Mouse (Mus musculus) layer of hippocampus, postnatal 14 days (tissue): Measurements from ENCODE around the gene Fabp1. TPM values are rescaled to one million over a fixed set of nuclear protein-coding genes. Genes with fewer than 3 reads are reported as not detected.

Experiments
- total RNA-seq, 2 experiments: library from RNA; stranded (reverse); gene quantifications; 2 replicates each; pipeline ENCODE4 v1.2.3; 2021

Gene Fabp1
- total RNA-seq, 2 experiments from 2014 or later, result not detected

Other genes starting within 250 kb of the Fabp1 start
- gene Foxi3, start 243.3 kb upstream of the Fabp1 start, total RNA-seq, result not detected
- 1 to 10 TPM; 3.2 to 3.9 TPM for gene Thnsl2, start 55.4 kb upstream of the Fabp1 start, total RNA-seq
- 10 to 100 TPM; 14.8 to 16.6 TPM for gene Krcc1, start 71.8 kb downstream of the Fabp1 start, total RNA-seq
- 1 to 10 TPM; 1.4 to 4.0 TPM for gene Smyd1, start 122.4 kb downstream of the Fabp1 start, total RNA-seq
- not detected for gene Cd8b1, start 123.0 kb downstream of the Fabp1 start, total RNA-seq
- gene Cd8a, start 173.6 kb downstream of the Fabp1 start, total RNA-seq, result not detected
- 10 to 100 TPM; 80.0 to 82.7 TPM for gene Rmnd5a, start 240.8 kb downstream of the Fabp1 start, total RNA-seq